Mouse (Mus musculus) liver, adult 2 months (tissue): ENCODE measurements around the gene Upk3bl.

Source experiments
- CTCF ChIP-seq: fragments of 200-500 bp; IDR thresholded peaks from 2 replicates; pipeline ENCODE4 v1.5.1; 2011; ENCODE audit warnings: low read depth, low read length, control low read depth
- POLR2A ChIP-seq: fragments of 200-500 bp; IDR thresholded peaks from 2 replicates; pipeline ENCODE4 v1.6.1; 2011; ENCODE audit warnings: low read length, control low read depth; ENCODE audit not compliant: insufficient read depth; ENCODE audit errors: extremely low read depth

GRCm38 (mm10) chr5:136075076-136075475 lies 20.8 kb downstream of the Upk3bl start:
- TF ChIP-seq POLR2A (no peak), CTCF (no peak)
